Mouse (Mus musculus) midbrain, embryonic 14.5 days (tissue): Measurements from ENCODE around the gene Sh3pxd2b. TPM values are rescaled to one million over a fixed set of nuclear protein-coding genes. Genes with fewer than 3 reads are reported as not detected.
"Not testable (repeated sequence)": the region's sequence is repeated elsewhere in the genome, so short reads cannot be mapped to it uniquely, and the experiment has no call there.

ENCODE experiments used
- ATAC-seq: fragments of 200-750 bp; cut with Nextera tagmentation; 2 replicates; pipeline ENCODE4 v1.8.0; 2017; ENCODE audit warnings: moderate number of reproducible peaks, moderate library complexity; ENCODE audit not compliant: low FRiP score, low TSS enrichment
- DNase-seq: peaks from one replicate; pipeline ENCODE4 v3.0.0-alpha.2; 2015
- H3K27ac ChIP-seq: fragments of 300-500 bp; sonication (generic); replicated peaks from 2 replicates; pipeline ENCODE4 v1.5.1; 2014; ENCODE audit warnings: mild to moderate bottlenecking, low read depth, low read length, moderate library complexity
- H3K27me3 ChIP-seq: fragments of 300-500 bp; sonication (generic); 2 replicates; pipeline ENCODE4 v1.6.1; 2014; ENCODE audit warnings: low read length, control low read depth, mixed read lengths; ENCODE audit not compliant: control insufficient read depth, insufficient read depth
- H3K36me3 ChIP-seq: fragments of 300-500 bp; sonication (generic); 2 replicates; pipeline ENCODE4 v1.6.1; 2014; ENCODE audit warnings: low read length, control low read depth; ENCODE audit not compliant: control insufficient read depth, insufficient read depth
- H3K4me1 ChIP-seq: fragments of 300-500 bp; sonication (generic); 2 replicates; pipeline ENCODE4 v1.6.1; 2014; ENCODE audit warnings: mild to moderate bottlenecking, antibody characterized with exemption, low read length, control low read depth; ENCODE audit not compliant: control insufficient read depth, insufficient read depth
- H3K4me2 ChIP-seq: fragments of 300-500 bp; sonication (generic); 2 replicates; pipeline ENCODE4 v1.6.1; 2014; ENCODE audit warnings: mild to moderate bottlenecking, low read length, moderate library complexity
- H3K4me3 ChIP-seq: fragments of 300-500 bp; sonication (generic); replicated peaks from 2 replicates; pipeline ENCODE4 v1.5.1; 2014; ENCODE audit warnings: low read depth, low read length
- H3K9ac ChIP-seq: fragments of 300-500 bp; sonication (generic); replicated peaks from 2 replicates; pipeline ENCODE4 v1.6.1; 2014; ENCODE audit warnings: mild to moderate bottlenecking, low read length, moderate library complexity
- H3K9me3 ChIP-seq: fragments of 300-500 bp; sonication (generic); 2 replicates; pipeline ENCODE4 v1.6.1; 2016; ENCODE audit warnings: low read length, control low read depth, mixed read lengths; ENCODE audit not compliant: control insufficient read depth
- WGBS: fragments of 180-500 bp; shearing (Covaris S2); extraction: QIAGEN DNeasy Blood & Tissue Kit; methylation state at CpG from one replicate; pipeline ENCODE4 v1.1.7; 2014; 5-methylcytosine and 5-hydroxymethylcytosine counted together
- polyA plus RNA-seq: library from polyadenylated mRNA; unstranded; fragments of >200 nt; fragmentation: Nextera tagmentation; extraction: Ambion mirVana; gene quantifications from 2 replicates; pipeline ENCODE4 v1.2.1, GENCODE M21; 2014

The Sh3pxd2b gene
- polyA plus RNA-seq, result 22.7 and 25.4 TPM in 2 replicates

DNA sequence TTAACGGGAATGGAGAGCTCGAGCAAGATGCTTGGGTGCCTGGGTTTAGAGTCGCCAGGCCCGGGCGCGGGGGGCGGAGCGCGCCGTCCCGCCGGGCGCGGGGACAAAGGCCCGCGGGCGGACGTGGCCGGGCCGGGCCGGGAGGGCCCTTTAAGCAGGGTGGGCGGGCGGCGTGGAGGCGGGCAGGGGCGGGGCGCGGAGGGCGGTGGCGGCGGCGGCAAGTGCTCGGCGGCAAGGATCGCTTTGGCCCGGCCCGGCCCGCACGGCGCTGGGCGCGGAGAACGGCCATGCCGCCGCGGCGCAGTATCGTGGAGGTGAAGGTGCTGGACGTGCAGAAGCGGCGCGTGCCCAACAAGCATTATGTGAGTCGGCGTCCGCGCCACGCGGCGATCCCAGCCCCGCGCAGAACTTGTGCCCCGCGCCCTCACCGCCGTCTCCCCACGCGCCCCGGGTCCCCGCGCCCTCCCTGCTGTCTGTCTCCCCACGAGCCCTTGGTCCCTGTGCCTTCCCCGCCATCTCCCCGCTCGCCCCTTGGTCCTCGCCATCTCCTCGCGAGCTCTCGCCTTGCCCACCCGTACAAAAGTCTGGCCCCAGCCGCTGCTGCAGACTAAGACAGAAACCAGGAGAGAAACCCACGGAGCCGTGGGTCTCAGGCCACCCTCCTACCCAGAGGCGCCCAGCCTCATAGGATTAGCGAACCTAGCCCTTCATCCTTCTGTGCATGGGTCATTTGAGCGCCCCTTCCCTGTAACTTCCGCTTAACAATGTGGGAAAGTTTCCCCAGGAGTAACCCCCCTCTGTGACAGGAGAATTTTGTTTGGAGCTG, at the start of gene Sh3pxd2b:
Gene Sh3pxd2b (plus strand): TSS at position 214 of the 826 bp plus-strand sequence.
- H3K9me3 ChIP-seq, result no peaks in the 10 kb centered on the region
- DNase-seq (peak; percentile 83), ATAC-seq (peak; percentile 83)
- H3K36me3 ChIP-seq, result peaks cover 8% of the 10 kb centered on the region
- H3K27me3 ChIP-seq, result no peaks in the 10 kb centered on the region
- peaks cover 32% of the 10 kb centered on the region for H3K4me1 ChIP-seq
- H3K4me3 ChIP-seq, result peak within 1 kb of the TSS; percentile 79
- under 1% methylated on average over 64 of the region's 86 CpGs for whole genome bisulfite sequencing
- peak within 1 kb of the TSS; percentile 83 for H3K27ac ChIP-seq
- peak within 1 kb of the TSS; percentile 92 for H3K4me2 ChIP-seq
- H3K9ac ChIP-seq, result peak within 1 kb of the TSS; percentile 82

DNA sequence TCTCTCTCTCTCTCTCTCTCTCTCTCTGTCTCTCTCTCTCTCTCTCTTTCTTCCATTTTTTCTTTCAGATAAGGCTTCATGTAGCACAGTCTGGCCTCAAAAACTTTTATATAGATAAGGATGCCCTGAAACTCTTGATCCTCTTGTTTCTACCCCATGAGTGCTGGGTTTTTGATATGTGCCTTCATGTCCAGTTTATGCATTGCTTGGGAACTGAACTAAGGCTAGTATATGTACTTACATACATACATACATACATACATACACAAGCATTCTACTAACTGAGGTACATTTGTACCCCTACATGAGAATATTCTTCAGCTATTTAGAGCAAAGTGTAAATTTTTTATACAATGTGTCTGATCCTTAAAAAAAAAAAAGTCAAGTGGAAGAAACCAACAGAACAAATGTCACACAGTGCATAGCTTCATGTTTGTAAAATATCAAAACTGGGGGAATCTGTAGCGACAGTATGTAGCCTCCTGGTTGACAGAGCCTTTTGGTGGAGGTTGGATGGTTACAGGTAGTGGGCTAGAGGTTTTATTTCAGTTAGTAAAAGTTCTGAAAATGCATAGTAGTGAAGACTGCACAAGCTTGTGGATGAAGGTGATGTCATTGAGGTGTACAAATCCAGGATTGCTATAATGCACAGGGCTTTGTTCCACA, 49.6 kb upstream of the Sh3pxd2b start:
- Histone ChIP-seq H3K9me3 (no peaks in the 10 kb centered on the region), H3K36me3 (no peaks in the 10 kb centered on the region), H3K27ac (no peak overlapping the region), H3K4me2 (no peak overlapping the region), H3K4me3 (no peak overlapping the region), H3K27me3 (no peaks in the 10 kb centered on the region), H3K4me1 (no peaks in the 10 kb centered on the region), H3K9ac (no peak overlapping the region)
- ATAC-seq (no peak), DNase-seq (no peak)
- 94% methylated on average over 1 of the region's 1 CpGs for WGBS

DNA sequence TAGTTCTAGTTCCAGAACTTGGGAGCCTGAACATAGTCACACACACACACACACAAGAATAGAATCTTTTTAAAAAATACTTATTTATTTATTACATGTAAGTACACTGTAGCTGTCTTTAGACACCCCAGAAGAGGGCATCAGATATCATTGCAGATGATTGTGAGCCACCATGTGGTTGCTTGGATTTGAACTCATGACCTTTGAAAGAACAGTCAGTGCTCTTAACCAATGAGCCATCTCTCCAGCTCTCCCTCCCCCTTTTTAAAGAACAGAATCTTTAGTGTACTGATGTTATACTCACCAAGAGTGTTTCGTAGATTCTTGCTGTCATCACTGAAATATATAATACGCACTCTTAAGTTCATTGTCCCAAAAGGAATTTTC, 49.1 kb upstream of the Sh3pxd2b start:
- WGBS, result 99% methylated on average over 2 of the region's 2 CpGs

DNA sequence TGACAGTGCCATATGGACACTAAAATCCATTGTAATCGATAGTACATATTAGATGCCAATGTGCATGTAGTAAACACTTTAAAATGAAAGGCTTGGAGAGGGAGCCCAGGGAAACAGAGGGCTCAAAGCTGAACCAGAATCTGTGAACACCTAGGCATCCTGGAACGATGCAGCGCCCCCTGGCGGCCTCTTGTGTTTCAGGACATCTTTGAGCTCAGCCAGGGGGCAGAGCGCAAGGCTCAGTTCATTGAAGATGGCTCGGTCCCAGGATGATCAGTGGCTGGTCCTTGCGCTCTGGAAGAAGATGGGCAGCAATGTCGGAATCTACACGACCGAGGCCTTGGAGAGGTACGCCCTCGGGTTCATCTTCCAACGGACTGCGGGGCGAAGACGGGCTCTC, 47.8 kb upstream of the Sh3pxd2b start, which contains the start of gene Hbq1a:
Gene Hbq1a (plus strand): TSS at position 205 of the 400 bp plus-strand sequence.
- ATAC-seq (peak; percentile 48; the same call in 1 of the 2 replicates), DNase-seq (peak; percentile 75)
- Histone ChIP-seq H3K4me2 (peak within 1 kb of the TSS; percentile 47), H3K4me3 (peak within 1 kb of the TSS; percentile 21; the same call in 1 of the 2 replicates)
- H3K4me1 ChIP-seq, H3K9ac ChIP-seq, H3K27me3 ChIP-seq, H3K9me3 ChIP-seq, H3K36me3 ChIP-seq, H3K27ac ChIP-seq: not testable (repeated sequence)
- WGBS, result 6% methylated on average over 16 of the region's 16 CpGs

More for the DNA sequence above, 49.1 kb upstream of the Sh3pxd2b start:
- Histone ChIP-seq H3K36me3 (no peaks in the 10 kb centered on the region), H3K9ac (no peak overlapping the region), H3K27me3 (no peaks in the 10 kb centered on the region), H3K4me3 (no peak overlapping the region), H3K4me2 (no peak overlapping the region), H3K4me1 (no peaks in the 10 kb centered on the region), H3K27ac (no peak overlapping the region), H3K9me3 (no peaks in the 10 kb centered on the region)
- ATAC-seq (no peak), DNase-seq (no peak)

DNA sequence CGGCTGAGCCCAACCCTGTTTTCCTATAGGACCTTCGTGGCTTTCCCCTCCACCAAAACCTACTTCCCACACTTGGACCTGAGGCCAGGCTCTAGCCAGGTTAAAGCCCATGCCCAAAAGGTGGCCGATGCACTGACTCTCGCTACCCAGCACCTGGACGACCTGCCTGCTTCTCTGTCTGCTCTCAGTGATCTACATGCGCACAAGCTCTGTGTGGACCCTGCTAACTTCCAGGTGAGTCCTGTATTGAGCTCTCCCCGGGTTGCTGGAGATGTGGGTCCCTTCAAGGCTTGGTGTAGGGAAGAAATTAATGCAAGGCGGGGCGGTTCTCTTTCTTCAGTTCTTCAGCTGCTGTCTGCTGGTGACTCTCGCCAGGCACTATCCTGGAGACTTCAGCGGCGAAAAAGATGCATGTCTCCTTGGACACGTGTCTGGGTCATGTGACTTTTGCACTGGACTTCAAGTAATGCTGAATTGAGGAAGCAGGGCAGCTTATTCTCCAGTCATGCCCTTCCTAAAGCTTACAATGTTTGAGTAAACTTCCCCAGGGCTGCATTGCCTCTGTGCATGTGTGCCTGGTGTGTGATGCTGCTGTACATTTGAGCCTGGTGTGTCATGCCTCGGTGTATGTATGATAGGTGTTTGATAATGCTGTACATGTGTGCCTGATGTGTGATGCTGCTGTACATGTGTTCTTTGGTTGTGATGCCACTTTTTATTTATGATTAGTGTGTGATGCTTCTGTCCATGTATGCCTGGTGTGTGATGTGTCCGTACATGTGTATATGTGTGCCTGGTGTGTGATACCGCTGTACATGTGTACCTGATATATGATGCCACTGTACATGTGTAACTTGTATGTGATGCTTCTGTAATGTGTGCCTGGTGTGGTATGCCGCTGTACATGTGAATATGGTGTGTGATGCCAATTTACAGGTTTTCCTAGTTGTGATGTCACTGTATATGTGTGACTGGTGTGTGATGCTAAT, 47.0 kb upstream of the Sh3pxd2b start:
- H3K9ac ChIP-seq, result no peak overlapping the region
- no peaks in the 10 kb centered on the region for H3K36me3 ChIP-seq
- no peaks in the 10 kb centered on the region for H3K9me3 ChIP-seq
- peak; percentile 28 for DNase-seq
- no peaks in the 10 kb centered on the region for H3K27me3 ChIP-seq
- H3K4me1 ChIP-seq, result no peaks in the 10 kb centered on the region
- peak overlapping the region; percentile 47 for H3K4me2 ChIP-seq
- peak overlapping the region; percentile 21; the same call in 1 of the 2 replicates for H3K4me3 ChIP-seq
- 53% methylated on average over 14 of the region's 17 CpGs for WGBS
- no peak overlapping the region for H3K27ac ChIP-seq
- ATAC-seq, result no peak; the same call in 1 of the 2 replicates

DNA sequence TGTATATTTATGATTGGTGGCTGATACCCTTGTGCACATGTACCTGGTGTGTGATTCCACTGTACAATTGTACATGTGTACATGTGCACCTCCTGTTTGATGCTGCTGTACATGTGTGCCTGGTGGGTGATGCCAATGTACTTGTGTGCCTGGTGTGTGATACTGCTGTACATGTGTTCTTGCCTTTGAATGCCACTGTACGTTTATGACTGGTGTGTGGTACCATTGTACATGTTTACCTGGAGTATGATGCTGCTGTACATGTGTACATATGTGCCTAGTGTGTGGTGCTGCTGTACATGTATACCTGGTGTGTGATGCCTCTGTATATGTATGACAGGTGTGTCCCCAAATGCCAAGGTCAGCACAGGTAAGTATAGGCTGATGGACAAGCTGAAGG, 46.1 kb upstream of the Sh3pxd2b start:
- H3K4me1 ChIP-seq, result no peaks in the 10 kb centered on the region
- no peak overlapping the region for H3K9ac ChIP-seq
- no peak for ATAC-seq
- DNase-seq, result no peak
- H3K36me3 ChIP-seq, result no peaks in the 10 kb centered on the region
- H3K27ac ChIP-seq, result no peak overlapping the region
- H3K4me3 ChIP-seq, result no peak overlapping the region
- H3K4me2 ChIP-seq, result no peak overlapping the region
- no peaks in the 10 kb centered on the region for H3K9me3 ChIP-seq
- WGBS, result 78% methylated on average over 1 of the region's 1 CpGs
- H3K27me3 ChIP-seq, result no peaks in the 10 kb centered on the region

DNA sequence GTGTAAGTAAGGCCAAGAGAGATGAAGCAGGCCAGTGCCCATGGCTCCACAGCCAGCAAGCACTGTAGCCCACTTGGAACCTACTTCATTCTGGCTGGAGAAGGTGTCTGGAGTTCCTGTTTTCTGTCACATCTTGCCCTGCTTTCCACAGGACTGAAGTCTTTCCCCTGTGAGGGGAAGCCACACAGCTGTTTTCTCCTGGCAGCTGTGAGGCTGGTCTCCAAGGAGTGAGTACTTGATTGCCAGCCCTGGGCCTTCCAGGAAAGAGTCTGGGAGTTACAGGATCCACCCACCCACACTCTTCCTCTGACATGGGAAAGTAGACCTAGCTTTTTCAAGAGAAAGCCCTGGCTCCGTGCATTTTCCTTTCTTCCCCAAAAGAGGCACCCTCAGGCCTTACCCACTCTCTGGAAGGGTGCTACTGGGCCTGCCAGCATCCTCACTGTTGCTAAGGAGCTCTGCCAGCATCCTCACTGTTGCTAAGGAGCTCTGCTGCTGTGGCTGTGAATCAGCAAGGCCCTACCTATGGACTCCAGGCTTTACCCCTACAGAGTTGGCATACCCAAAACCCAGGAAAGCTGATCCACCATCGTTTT, 44.7 kb upstream of the Sh3pxd2b start:
- Histone ChIP-seq H3K36me3 (no peaks in the 10 kb centered on the region), H3K4me3 (no peak overlapping the region), H3K4me1 (no peaks in the 10 kb centered on the region), H3K9ac (no peak overlapping the region), H3K27ac (no peak overlapping the region), H3K9me3 (no peaks in the 10 kb centered on the region), H3K27me3 (no peaks in the 10 kb centered on the region), H3K4me2 (no peak overlapping the region)
- no peak for ATAC-seq
- peak; percentile 29 for DNase-seq
- whole genome bisulfite sequencing, result 58% methylated on average over 2 of the region's 2 CpGs

DNA sequence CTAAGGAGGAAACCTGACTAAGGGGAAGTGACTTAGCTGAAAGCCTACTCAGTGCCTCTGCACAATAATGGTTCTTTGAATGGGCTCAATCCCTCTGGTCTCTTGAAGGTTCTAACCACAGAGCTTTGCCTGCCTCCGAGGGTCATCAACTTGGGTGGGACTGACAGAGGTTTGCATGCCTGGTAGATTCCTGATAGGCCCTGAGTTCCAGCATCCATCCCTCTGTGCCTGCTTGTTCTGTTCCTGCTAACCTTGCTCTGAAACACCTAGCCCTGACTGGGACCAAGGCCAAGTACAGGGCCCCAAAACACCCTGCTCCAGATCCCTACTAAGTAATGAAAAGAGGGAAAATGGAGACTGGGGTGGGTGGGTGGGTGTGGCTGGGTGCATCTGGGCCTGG, 44.2 kb upstream of the Sh3pxd2b start:
- H3K36me3 ChIP-seq, result no peaks in the 10 kb centered on the region
- H3K9me3 ChIP-seq, result no peaks in the 10 kb centered on the region
- DNase-seq (no peak), ATAC-seq (no peak)
- H3K4me1 ChIP-seq, result no peaks in the 10 kb centered on the region
- H3K4me3 ChIP-seq, result no peak overlapping the region
- H3K27ac ChIP-seq, result no peak overlapping the region
- 78% methylated on average over 1 of the region's 1 CpGs for WGBS
- H3K9ac ChIP-seq, result no peak overlapping the region
- no peaks in the 10 kb centered on the region for H3K27me3 ChIP-seq
- no peak overlapping the region for H3K4me2 ChIP-seq
